Mouse (Mus musculus) kidney, postnatal 25 days (tissue): Measurements from ENCODE around the gene Msl3l2.
A peak's percentile ranks its signal among the peaks of the same experiment; 100 is the strongest.

Source experiments
- DNase-seq, 2 experiments: peaks; one replicate each; pipeline ENCODE4 v3.0.0; 2021; ENCODE audit warnings: mixed read lengths in 2 of 2

Msl3l2 gene

DNA sequence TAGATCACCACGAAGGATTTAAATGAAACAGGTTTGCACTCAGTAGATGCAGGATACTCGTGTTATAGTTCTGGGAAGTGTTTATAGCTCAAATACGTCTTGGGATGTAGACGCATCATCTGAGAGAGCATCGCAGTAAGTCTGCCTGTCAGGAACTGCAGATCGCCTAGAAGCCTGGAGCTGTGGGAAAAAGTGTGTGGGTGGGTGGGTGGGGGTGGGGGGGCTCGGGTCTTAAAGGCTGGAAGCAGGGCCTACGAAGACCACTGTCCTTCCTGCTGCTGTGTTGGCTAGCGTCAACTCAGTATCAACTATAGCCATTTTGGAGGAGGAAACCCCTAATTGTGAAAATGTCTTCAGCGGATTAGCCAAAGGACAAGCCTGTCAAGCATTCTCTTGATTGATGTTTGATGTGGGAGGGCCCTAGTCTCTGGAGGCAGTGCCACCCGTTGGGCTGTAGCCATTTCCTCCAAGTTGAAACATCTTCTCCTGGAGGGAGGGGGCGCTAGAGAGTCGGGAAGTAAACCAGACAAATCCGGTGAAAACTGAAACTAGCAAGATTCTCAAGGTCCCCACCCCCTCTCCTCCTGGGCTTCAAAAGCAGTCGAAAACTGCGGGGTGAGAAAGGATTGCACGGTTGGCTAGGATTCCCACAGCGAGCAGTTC lies at the start of gene Msl3l2:
TSS of gene Msl3l2 (plus strand) at position 585 of the 663 bp plus-strand sequence.
- DNase-seq = peak; percentile 84 to 90

- DNase-seq = no peak
Measured at GRCm38 (mm10) chr10:56058979-56059422, 47.7 kb upstream of the Msl3l2 start.

- DNase-seq = no peak
Measured at GRCm38 (mm10) chr10:56061238-56061830, 45.4 kb upstream of the Msl3l2 start.

GRCm38 (mm10) chr10:56062746-56063145 lies 44.0 kb upstream of the Msl3l2 start:
- DNase-seq = no peak

- DNase-seq = no peak
Measured at GRCm38 (mm10) chr10:56089714-56090113, 17.0 kb upstream of the Msl3l2 start.

DNA sequence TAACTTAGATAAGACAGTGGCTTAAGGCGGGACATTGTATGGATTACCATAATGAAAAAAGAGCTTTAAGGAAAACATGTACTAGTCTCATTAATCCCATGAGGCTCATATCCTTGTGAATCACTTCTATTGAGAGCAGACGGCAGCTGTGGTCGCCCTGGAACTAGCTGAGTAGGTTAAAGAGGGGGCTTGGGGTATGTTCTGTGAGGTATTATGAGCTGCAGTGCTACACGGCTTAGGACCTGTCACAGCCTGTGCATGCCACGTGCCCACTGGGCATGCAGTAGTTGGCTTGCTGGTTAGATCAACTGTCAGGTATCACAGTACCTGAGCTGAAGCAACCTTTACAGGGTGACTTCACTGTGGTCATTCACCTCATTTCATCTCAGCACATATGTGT lies 12.1 kb upstream of the Msl3l2 start:
- no peak for DNase-seq

GRCm38 (mm10) chr10:56096757-56097156 lies 10.0 kb upstream of the Msl3l2 start:
- no peak for DNase-seq

DNA sequence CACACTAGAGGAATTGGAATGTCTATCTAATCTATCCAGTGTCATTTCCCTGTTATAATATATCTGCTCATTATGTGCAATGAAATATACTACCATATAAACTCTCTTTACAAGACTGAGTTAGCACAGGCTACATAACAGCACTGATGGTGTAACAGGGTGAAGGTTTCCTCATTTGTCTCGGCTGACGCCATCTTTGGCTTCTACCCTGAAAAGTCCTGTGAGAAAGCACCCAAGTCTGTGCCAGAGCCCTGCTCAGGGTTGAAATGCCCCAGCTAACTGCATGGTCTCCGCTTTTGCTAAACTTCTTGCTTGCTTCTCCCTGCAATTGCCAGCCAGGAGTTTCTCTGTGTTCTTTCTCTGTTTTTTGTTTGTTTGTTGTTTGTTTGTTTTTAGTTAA lies 7.6 kb upstream of the Msl3l2 start:
- no peak for DNase-seq

DNA sequence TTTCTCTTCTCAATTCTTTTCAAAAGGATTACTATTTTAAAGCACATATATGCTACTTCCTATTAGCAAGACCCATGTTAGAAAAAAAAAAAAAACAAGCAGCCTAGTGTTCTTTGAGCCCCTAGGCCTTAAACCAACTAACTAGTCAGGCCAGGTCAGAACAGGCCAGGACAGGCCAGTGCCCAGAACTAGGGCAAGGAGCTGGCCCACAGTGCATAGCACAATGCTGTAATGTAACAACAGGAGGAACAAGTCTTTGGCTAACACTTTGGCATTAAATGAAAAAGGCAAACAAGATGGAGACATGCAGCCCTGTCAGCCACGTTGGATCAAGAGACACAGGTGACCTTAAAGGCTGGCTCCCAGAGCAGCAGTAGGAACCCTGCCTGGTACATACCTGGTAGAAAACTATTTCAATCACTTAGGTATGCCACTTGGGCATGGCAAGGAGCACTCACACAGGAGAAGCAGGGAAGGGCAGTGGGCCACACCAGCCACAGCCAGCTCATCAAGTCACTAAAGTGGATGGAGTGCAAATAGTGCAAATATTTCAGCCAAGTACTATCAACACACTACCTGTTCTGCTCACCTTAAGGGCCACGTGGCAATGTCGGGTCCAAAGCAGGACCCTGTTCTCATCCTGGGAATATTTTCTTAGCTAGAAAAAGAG lies 6.9 kb upstream of the Msl3l2 start:
- no peak for DNase-seq

DNA sequence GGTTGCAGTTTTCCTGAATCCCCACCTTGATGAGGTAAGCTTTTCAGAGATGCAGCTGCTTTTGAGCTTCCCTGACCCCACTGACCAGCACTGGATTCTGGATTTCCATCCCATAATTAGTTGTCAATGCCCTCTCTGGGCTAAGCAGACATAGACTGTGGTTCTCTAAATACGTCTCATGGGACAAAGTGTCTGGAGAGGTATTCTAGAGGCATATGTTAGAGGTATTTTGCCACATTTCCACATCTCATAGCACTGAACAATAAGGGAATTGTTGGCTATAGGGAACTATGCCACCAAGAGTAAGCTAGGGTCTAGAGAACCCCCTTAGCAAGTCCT lies 248 bp downstream of the Msl3l2 start:
- no peak for DNase-seq

DNA sequence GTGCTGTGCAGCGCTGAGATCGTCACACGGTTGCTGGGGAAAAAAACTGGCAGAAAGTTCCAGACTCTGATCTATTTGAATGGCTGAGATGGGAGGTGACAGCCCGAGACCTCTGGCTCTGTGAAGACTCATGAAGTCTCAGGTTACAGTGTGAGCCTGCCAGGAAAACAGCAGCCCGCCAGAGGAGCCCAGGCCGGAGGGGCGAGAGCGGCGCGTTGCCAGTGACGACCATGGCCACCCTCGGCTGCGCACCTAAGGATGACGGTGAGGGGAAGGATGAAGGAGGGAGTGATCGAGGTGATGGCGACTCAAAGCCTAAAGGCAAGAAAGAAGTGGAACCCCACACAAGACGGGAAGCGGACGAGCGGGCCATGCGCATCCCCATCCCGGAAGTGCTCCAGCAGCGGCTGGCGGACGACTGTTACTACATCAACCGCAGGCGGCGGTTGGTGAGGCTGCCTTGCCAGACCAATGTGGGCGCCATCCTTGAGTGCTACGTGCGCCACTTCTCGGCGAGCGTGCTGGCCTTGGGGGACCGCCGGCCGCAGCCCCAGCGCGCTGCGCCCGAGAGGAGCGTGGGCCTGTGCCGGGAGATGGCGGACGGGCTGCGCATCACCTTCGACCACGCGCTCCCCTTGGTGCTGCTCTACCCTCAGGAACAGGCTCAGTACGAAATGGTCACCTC lies 8.4 kb downstream of the Msl3l2 start:
- peak; percentile 41 to 58 for DNase-seq

DNA sequence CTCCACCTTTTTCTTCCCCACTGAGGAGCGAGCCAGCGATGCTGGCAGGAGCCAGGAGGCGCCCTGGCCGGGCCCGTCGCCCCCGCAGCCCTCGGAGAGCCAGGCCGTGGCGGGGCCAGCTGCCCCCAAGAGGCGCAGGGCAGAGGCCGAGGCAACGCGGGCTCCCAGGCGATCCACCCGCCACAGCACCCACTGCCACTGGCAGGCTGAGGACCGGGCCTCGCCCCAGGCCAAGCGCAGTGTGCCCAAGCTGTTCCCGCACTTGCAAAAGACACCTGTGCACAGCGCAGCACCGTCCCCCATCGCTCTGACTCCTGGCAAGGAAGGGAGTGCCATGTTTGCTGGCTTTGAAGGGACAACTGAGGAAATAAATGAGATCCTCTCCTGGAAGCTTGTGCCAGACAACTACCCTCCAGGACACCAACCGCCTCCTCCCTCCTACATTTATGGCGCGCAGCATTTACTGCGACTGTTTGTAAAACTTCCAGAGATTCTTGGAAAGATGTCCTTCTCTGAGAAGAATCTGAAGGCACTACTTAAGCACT lies 9.0 kb downstream of the Msl3l2 start:
- DNase-seq = peak in 1 of 2 experiments; percentile 40

DNA sequence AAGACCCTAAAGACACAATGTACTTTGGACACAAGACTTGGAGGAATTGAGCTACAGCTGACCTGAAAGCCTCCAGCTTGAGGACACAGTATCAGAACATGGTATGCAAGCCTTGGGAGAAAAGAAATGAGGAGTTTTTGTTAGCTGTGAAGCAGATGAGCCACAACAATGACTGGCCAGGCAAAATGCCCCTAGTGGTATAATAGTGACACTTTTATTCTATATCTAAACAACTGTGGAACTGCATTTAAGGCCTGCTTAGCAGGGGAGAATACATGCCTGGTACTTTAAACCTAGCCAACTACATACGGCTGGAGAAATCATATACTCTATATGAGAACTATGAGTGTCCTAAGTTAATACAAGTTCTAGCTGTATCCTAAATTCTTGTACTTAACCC lies 20.3 kb downstream of the Msl3l2 start:
- DNase-seq = no peak

DNA sequence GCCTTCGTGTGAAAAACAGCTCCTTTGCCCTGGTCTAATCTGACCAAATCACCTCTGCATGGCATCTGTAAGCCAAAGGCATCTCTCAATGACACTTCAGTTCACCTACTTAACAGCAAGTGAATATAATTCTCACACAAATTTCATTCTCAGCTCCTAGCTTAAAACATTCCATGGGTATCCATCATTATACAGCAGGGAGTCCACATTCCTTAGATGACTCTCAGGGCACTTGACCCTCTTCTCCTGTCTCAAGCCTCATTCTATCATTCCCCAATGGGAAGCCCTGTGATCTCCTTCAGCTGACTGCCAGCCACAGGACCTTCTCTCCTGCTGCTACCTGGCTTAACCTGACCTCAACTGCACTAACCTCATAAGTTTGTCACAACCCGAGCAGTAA lies 22.9 kb downstream of the Msl3l2 start:
- no peak for DNase-seq

DNA sequence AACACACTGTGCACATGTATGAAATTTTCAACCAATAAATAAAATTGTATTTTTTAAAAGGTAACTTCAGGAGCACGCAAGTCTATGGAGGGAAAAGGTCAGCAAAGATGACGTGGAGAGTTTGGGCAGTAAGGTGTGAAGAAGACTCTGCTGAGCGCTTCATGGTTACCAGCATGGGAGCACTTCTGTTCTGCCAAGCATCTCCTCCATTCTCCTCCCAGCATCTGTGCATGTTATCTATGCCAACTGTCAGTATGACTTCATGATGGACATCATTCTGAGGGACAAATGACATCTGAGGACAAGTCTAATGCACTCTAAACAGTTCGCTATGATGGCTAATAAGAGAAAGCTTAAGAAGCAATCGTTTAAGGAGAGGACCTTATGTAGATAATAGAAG lies 30.5 kb downstream of the Msl3l2 start:
- no peak for DNase-seq

DNA sequence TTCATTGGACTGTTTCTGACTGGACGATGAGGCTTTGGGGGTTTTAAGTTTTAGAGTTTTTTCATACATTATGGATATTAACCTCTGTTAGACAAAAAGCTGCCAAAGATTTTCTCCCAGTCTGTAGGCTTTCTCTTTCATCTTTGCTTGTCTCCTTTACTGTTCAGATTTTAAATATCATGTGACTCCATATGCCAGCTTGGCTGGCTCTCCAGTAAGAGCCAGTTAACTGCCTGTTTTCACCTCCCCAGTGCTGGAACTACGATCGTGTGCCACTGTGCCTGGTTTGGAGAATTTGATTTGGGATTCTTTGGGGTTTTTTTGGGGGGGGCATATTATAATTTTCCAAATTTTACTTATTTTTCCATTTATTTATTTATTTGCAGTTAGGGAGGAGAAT lies 42.2 kb downstream of the Msl3l2 start:
- DNase-seq = no peak

GRCm38 (mm10) chr10:56156956-56157355 lies 50.2 kb downstream of the Msl3l2 start:
- no peak for DNase-seq

GRCm38 (mm10) chr10:56158207-56158606 lies 51.5 kb downstream of the Msl3l2 start:
- no peak for DNase-seq

DNA sequence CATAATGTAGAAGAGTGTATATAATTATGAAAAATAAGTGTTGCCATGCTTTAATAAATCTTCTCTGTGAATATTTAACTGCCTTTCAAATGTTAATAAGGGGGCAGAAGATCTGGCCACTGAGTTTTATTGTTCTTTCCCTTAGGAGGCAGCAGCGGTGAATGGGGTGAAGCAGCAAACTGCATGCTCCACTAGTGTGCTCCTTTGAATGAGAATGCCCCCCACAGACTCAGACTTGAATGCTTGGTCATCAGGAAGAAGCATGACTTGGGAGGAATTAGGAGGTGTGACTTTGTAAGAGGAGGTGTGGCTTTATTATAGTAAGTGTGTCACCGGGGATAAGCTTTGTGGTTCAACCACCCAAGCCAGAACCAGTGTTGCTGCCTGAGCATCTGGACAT lies 52.0 kb downstream of the Msl3l2 start:
- no peak for DNase-seq

- DNase-seq = peak; percentile 8 to 35
Measured at GRCm38 (mm10) chr10:56164411-56164810, 57.7 kb downstream of the Msl3l2 start.

- DNase-seq = no peak
Measured at GRCm38 (mm10) chr10:56165758-56166157, 59.0 kb downstream of the Msl3l2 start.
